Mouse (Mus musculus): Measurements from ENCODE around the gene March7. TPM values are rescaled to one million over a fixed set of nuclear protein-coding genes. Genes with fewer than 3 reads are reported as not detected.

Gene March7
- polyA plus RNA-seq, 1 experiment from 2014 or later, result 32.7 TPM

DNA sequence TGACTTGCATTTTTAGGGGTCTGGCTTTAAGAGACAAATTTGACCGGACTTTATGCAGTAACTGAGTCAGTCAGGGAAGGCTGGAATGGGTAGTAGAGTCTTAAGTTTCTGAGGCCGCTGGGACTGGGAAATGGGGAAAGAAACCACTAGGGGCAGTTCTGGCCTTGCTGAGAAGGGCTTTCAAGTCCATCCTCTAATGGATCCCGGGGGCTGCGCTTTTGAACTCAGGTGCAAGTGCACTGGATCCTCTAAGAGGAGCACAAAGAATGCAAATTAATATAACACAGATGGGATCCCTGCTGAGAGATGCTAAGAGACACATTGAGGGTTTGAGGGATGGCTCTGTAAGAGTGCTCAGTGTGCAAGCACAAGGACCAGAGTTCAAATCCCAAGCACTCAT is 81.7 kb downstream of the March7 start:
- H3K27me3 ChIP-seq (replicated peaks), result no peaks in the 10 kb centered on the region
- ATAC-seq, result no peak
- H3K9ac ChIP-seq, result no peak overlapping the region
- no peaks in the 10 kb centered on the region for H3K36me3 ChIP-seq
- no peak overlapping the region for H3K4me2 ChIP-seq
- no peaks in the 10 kb centered on the region for H3K9me3 ChIP-seq (replicated peaks)
- H3K27ac ChIP-seq, result no peak overlapping the region
- WGBS (ENCODE audit: insufficient replicate concordance), result 78% methylated on average over 4 of the region's 4 CpGs
- H3K4me1 ChIP-seq, result no peaks in the 10 kb centered on the region; the same call in 1 of the 2 replicates
- H3K4me3 ChIP-seq, result no peak overlapping the region

DNA sequence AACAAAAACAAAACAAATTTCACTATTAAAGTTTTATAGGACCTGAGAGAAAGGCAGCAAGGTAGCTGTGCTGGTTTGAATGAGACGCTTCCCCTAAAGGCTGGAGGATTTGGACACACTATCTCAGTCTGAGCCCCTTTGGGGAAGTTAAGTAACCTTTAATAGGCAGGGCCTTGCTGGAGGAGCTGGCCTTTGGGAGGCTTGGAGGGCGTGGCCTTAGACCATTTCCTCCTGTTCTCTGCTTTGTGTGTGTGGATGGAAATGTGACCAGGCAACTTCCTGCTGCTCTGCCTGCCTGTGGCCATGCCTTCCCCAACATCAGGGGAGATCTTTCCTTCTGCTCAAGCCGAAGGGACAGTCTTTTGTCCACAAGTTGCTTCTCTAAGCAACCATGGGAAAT is 88.6 kb downstream of the March7 start:
- H3K36me3 ChIP-seq, result 0 out of 2 replicates have a peak, but pooled peaks cover 2% of the 10 kb centered on the region
- H3K4me1 ChIP-seq, result no peaks in the 10 kb centered on the region
- ATAC-seq, result no peak
- H3K9ac ChIP-seq, result no peak overlapping the region
- H3K4me2 ChIP-seq, result no peak overlapping the region
- no peak overlapping the region for H3K4me3 ChIP-seq
- 30% methylated on average over 3 of the region's 3 CpGs for WGBS (ENCODE audit: insufficient replicate concordance)
- H3K27me3 ChIP-seq (replicated peaks), result no peaks in the 10 kb centered on the region
- no peak overlapping the region for H3K27ac ChIP-seq
- H3K9me3 ChIP-seq (replicated peaks), result no peaks in the 10 kb centered on the region

DNA sequence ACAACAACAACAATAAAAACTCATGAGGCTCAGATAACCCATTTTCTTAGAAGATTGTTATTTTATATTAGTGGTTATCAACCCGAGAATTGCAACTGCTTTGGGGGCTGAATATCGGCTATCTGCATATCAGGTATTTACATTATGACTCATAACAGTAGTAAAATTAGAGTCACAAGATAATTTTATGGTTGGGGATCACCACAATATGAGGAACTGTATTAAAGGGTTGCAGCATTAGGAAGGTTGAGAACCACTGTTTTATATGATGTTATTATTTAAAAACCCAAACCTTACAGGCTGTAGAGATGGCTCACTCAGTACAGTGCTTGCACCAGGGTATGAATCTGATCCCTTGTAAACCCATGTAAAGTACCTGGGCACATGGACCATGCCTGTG is 89.6 kb downstream of the March7 start:
- 75% methylated on average over 2 of the region's 2 CpGs for WGBS (ENCODE audit: insufficient replicate concordance)
- no peaks in the 10 kb centered on the region for H3K9me3 ChIP-seq (replicated peaks)
- no peaks in the 10 kb centered on the region for H3K27me3 ChIP-seq (replicated peaks)
- H3K4me1 ChIP-seq, result no peaks in the 10 kb centered on the region
- H3K4me2 ChIP-seq, result no peak overlapping the region
- 0 out of 2 replicates have a peak, but pooled peaks cover 2% of the 10 kb centered on the region for H3K36me3 ChIP-seq
- ATAC-seq, result no peak
- H3K27ac ChIP-seq, result no peak overlapping the region
- no peak overlapping the region for H3K9ac ChIP-seq
- H3K4me3 ChIP-seq, result no peak overlapping the region

Other genes starting within 250 kb of the March7 start
- gene Baz2b, start within 50 bp of the March7 start, polyA plus RNA-seq (2016; fragmentation: Nextera tagmentation; extraction: Ambion mirVana), result 22.1 and 22.2 TPM in 2 replicates
- gene Cd302, start 74.6 kb downstream of the March7 start, polyA plus RNA-seq (2016; fragmentation: Nextera tagmentation; extraction: Ambion mirVana), result 42.2 and 42.4 TPM in 2 replicates
- 6.4 and 7.0 TPM in 2 replicates for gene Ly75, start 173.4 kb downstream of the March7 start, polyA plus RNA-seq (2016; fragmentation: Nextera tagmentation; extraction: Ambion mirVana)

Data from liver, embryonic 12.5 days (tissue).